Comparison of ENCODE assay signal across 8 mouse cellular contexts in genomic region chr4:155217241-155218103, GRCm38 (mm10). TPM values are rescaled to one million over a fixed set of nuclear protein-coding genes. Genes with fewer than 3 reads are reported as not detected.
DNase-seq lines count a peak whose midpoint lies in the region; ATAC-seq and TF ChIP-seq lines count a peak whose summit lies in the region.

No protein-coding gene starts in this region.

- H3K9me3 ChIP-seq in forebrain, embryonic 10.5 days = no peaks in the 10 kb centered on the region
- H3K9me3 ChIP-seq in forebrain, embryonic 15.5 days = no peaks in the 10 kb centered on the region
- no peaks in the 10 kb centered on the region for H3K9me3 ChIP-seq in hindbrain, embryonic 12.5 days (replicated peaks)

- intact Hi-C loops in left cerebral cortex, postnatal 25 days (cut with DNase I) = no loop called here

- TF ChIP-seq CTCF in liver, adult 2 months (IDR thresholded peaks at IDR 0.05; ENCODE audit: low read depth, low read length) = no peak

- no peak overlapping the region for H3K9ac ChIP-seq in forebrain, embryonic 15.5 days (replicated peaks)
- H3K9ac ChIP-seq in hindbrain, embryonic 12.5 days = no peak overlapping the region
- no peak overlapping the region for H3K9ac ChIP-seq in liver, adult 2 months (ENCODE audit: low read depth, low read length)

- H3K4me2 ChIP-seq in forebrain, embryonic 15.5 days (replicated peaks) = no peak overlapping the region; the same call in 1 of the 2 replicates
- peak overlapping the region; percentile 9 for H3K4me2 ChIP-seq in hindbrain, embryonic 12.5 days (replicated peaks)
- H3K4me2 ChIP-seq in myocyte (ENCODE audit: low read depth) = peak overlapping the region; percentile 95

- H3K27ac ChIP-seq in forebrain, embryonic 10.5 days = no peak overlapping the region
- H3K27ac ChIP-seq in forebrain, embryonic 15.5 days (replicated peaks) = no peak overlapping the region
- no peak overlapping the region for H3K27ac ChIP-seq in hindbrain, embryonic 12.5 days
- H3K27ac ChIP-seq in liver, adult 2 months (replicated peaks; ENCODE audit: insufficient read depth, low read depth, low read length) = peak overlapping the region; percentile 90

- H3K79me2 ChIP-seq in liver, adult 2 months (ENCODE audit: control insufficient read depth, insufficient read depth, low read length) = peaks cover 67% of the 10 kb centered on the region
- H3K79me2 ChIP-seq in myocyte (ENCODE audit: control insufficient read depth, insufficient read depth) = peaks cover 97% of the 10 kb centered on the region

- H3K4me1 ChIP-seq in forebrain, embryonic 10.5 days = peaks cover 99% of the 10 kb centered on the region
- H3K4me1 ChIP-seq in forebrain, embryonic 15.5 days = peaks cover 91% of the 10 kb centered on the region
- peaks cover 90% of the 10 kb centered on the region for H3K4me1 ChIP-seq in hindbrain, embryonic 12.5 days
- H3K4me1 ChIP-seq in liver, adult 2 months (ENCODE audit: control insufficient read depth, insufficient read depth, low read length) = peaks cover 71% of the 10 kb centered on the region

- peak overlapping the region; percentile 96; the same call in 1 of the 2 replicates for H3K4me3 ChIP-seq in forebrain, embryonic 10.5 days
- no peak overlapping the region for H3K4me3 ChIP-seq in forebrain, embryonic 15.5 days
- no peak overlapping the region for H3K4me3 ChIP-seq in hindbrain, embryonic 12.5 days
- no peak overlapping the region for H3K4me3 ChIP-seq in liver, adult 2 months (ENCODE audit: insufficient read depth, low read depth, low read length)
- peak overlapping the region; percentile 98 for H3K4me3 ChIP-seq in myocyte

- no peak for TF ChIP-seq POLR2A in liver, adult 2 months (IDR thresholded peaks at IDR 0.05; ENCODE audit: extremely low read depth, insufficient read depth, low read length)
- TF ChIP-seq POLR2A in myocyte (IDR thresholded peaks at IDR 0.05; ENCODE audit: insufficient read length, low read depth) = no peak

- H3K27me3 ChIP-seq in forebrain, embryonic 10.5 days (ENCODE audit: poor library complexity, severe bottlenecking) = no peaks in the 10 kb centered on the region
- H3K27me3 ChIP-seq in forebrain, embryonic 15.5 days = no peaks in the 10 kb centered on the region
- H3K27me3 ChIP-seq in hindbrain, embryonic 12.5 days = no peaks in the 10 kb centered on the region
- H3K27me3 ChIP-seq in liver, adult 2 months (ENCODE audit: control insufficient read depth, insufficient read depth, low read length) = no peaks in the 10 kb centered on the region
- no peaks in the 10 kb centered on the region for H3K27me3 ChIP-seq in myocyte (ENCODE audit: control insufficient read depth, insufficient read depth, insufficient read length)

- ATAC-seq in forebrain, embryonic 15.5 days (replicated peaks) = no peak
- no peak for ATAC-seq in hindbrain, embryonic 12.5 days (ENCODE audit: low FRiP score)

- peaks cover 31% of the 10 kb centered on the region for H3K36me3 ChIP-seq in forebrain, embryonic 10.5 days (replicated peaks)
- no peaks in the 10 kb centered on the region for H3K36me3 ChIP-seq in forebrain, embryonic 15.5 days
- no peaks in the 10 kb centered on the region for H3K36me3 ChIP-seq in hindbrain, embryonic 12.5 days
- no peaks in the 10 kb centered on the region for H3K36me3 ChIP-seq in liver, adult 2 months (ENCODE audit: control insufficient read depth, insufficient read depth, low read length)
- peaks cover 5% of the 10 kb centered on the region for H3K36me3 ChIP-seq in myocyte (ENCODE audit: control insufficient read depth, insufficient read depth)

- no peak for DNase-seq in forebrain, embryonic 10.5 days (ENCODE audit: extremely low spot score, low spot score)
- DNase-seq in adrenal gland, postnatal 36 days = peak; percentile 65
- DNase-seq in liver, adult 2 months (ENCODE audit: extremely low read depth, low read depth, low spot score) = peak; percentile 87
- DNase-seq in left cerebral cortex, postnatal 25 days (ENCODE audit: low spot score in 2 of 2) = no peak
- DNase-seq in cerebellum, adult 11 months = no peak

- H3ac ChIP-seq in myocyte (ENCODE audit: control insufficient read depth, insufficient read length) = no peak overlapping the region

- 73% methylated on average over 12 of the region's 12 CpGs for WGBS in forebrain, embryonic 10.5 days
- WGBS in forebrain, embryonic 15.5 days = 80% methylated on average over 12 of the region's 12 CpGs
- WGBS in hindbrain, embryonic 12.5 days = 58% methylated on average over 12 of the region's 12 CpGs
- WGBS in liver, adult 2 months = 5% methylated on average over 12 of the region's 12 CpGs

TF ChIP-seq in myocyte, 11 proteins besides CTCF, POLR2A, EP300 and RAD21:
- TF ChIP-seq TCF3 (IDR thresholded peaks at IDR 0.05; ENCODE audit: insufficient read length, low read depth) (no peak), CEBPB (IDR thresholded peaks at IDR 0.05; ENCODE audit: insufficient read depth, poor library complexity, severe bottlenecking) (peak; percentile 60)

RNA-seq across cellular contexts. Expression of gene Ski, which starts 4.9 kb away (rescaled TPM):
- polyA plus RNA-seq in forebrain, embryonic 10.5 days (2016; fragmentation: Nextera tagmentation; extraction: Ambion mirVana) = 8.6 and 9.7 TPM in 2 replicates
- 14.3 TPM in 2 replicates for polyA plus RNA-seq in forebrain, embryonic 15.5 days (2015; fragmentation: Nextera tagmentation; extraction: Ambion mirVana)
- total RNA-seq in adrenal gland, postnatal 36 days (2021) = 10 to 100 TPM; 55.5 to 88.7 TPM
- 12.6 and 13.5 TPM in 2 replicates for polyA plus RNA-seq in hindbrain, embryonic 12.5 days (2016; fragmentation: Nextera tagmentation; extraction: Ambion mirVana)
- total RNA-seq in liver, adult 2 months (2014; rRNA removed) = 4.2 and 7.5 TPM in 2 replicates
- 19.3 and 19.5 TPM in 2 replicates for polyA plus RNA-seq in liver, adult 2 months (2012; rRNA removed)
- polyA plus RNA-seq in myocyte (2012; fragmentation: generic; extraction: Trizol) = 54.5 TPM
- total RNA-seq in left cerebral cortex, postnatal 25 days (2021) = 100 to 1,000 TPM; 111 to 112 TPM

RNA-seq across cellular contexts. Expression of gene Faap20, which starts 32.1 kb away (rescaled TPM):
- 108 and 110 TPM in 2 replicates for polyA plus RNA-seq in forebrain, embryonic 10.5 days (2016; fragmentation: Nextera tagmentation; extraction: Ambion mirVana)
- polyA plus RNA-seq in forebrain, embryonic 15.5 days (2015; fragmentation: Nextera tagmentation; extraction: Ambion mirVana) = 88.2 and 89.3 TPM in 2 replicates
- 10 to 100 TPM; 49.6 to 51.8 TPM for total RNA-seq in adrenal gland, postnatal 36 days (2021)
- polyA plus RNA-seq in hindbrain, embryonic 12.5 days (2016; fragmentation: Nextera tagmentation; extraction: Ambion mirVana) = 90.8 and 98.6 TPM in 2 replicates
- 5.4 and 7.4 TPM in 2 replicates for total RNA-seq in liver, adult 2 months (2014; rRNA removed)
- polyA plus RNA-seq in liver, adult 2 months (2012; rRNA removed) = 28.6 and 33.8 TPM in 2 replicates
- polyA plus RNA-seq in myocyte (2012; fragmentation: generic; extraction: Trizol) = 40.4 TPM
- 10 to 100 TPM; 24.2 to 27.3 TPM for total RNA-seq in left cerebral cortex, postnatal 25 days (2021)

Comparison
In these comparisons a context has a peak if more than half of its experiments do, and no peak if none do; other contexts are left out.
1. H3K4me3 ChIP-seq: peak in forebrain, embryonic 10.5 days (single experiment) and myocyte (single experiment); none in forebrain, embryonic 15.5 days (single experiment), hindbrain, embryonic 12.5 days (single experiment) and liver, adult 2 months (single experiment).
2. DNase-seq: peak in adrenal gland, postnatal 36 days (2 of 2) and liver, adult 2 months (single experiment); none in forebrain, embryonic 10.5 days (single experiment), left cerebral cortex, postnatal 25 days (0 of 2) and cerebellum, adult 11 months (single experiment).